Mouse (Mus musculus): ENCODE data around the gene Grhpr.

DNA sequence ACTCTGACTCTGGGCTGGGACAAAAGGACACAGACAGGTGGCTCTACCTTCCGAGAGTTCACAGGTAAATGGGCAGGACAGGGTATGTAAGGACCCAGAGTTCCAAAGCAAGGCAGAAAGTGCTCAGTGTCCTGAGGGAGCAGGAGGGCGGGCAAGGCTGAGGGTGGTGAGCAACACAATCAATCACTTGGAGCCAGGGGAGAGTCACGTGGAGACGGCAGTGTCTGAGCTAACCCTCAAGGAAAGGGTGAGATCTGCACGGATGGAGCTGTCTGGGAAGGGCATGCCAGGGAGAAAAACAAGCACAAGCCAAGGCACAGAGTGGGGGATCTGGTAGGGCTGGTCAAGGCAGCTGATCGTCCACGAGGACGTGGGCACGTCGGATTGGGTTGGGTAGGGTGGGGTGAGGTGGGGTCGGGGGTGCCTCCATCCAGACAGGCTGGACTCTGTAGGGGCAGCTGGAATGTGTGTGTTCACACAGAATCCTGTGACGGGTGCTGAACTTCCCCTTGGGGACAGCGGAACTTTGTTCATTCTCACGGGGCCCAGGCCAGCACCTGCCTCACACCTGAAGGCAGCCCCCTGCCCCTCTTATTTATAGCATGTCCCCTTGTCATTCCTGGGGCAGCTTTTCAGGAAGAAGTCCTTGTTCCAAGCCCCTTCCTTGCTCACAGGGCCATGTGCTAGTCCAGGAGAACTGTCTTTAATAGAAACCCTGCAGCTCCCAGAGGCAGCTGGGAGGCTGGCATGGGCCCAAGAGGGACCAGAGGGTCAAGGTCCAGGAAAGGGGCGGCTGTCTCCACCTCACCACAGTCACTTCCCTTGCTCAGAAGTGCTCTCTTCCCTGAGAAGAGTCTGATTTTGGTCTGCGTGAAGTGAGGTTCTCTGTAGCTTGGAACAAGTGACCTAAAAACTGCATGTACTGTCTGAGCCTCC lies 53.8 kb downstream of the Grhpr start:
- TF ChIP-seq CTCF (IDR thresholded peaks at IDR 0.05; ENCODE audit: low read depth, low read length): no peak
- TF ChIP-seq POLR2A (IDR thresholded peaks at IDR 0.05; ENCODE audit: borderline replicate concordance, low read depth, low read length): no peak

Data from bone marrow macrophage, adult 2 months (primary cell).